Mouse (Mus musculus): ENCODE data around the gene Psmd11.

- TF ChIP-seq GATA1 (IDR thresholded peaks at IDR 0.05; ENCODE audit: borderline replicate concordance, low read length) (no peak), FLI1 (IDR thresholded peaks at IDR 0.05; ENCODE audit: low read length) (no peak)
Measured at GRCm38 (mm10) chr11:80453198-80453597, 24.8 kb downstream of the Psmd11 start.

Measured in megakaryocyte, embryonic 14.5 days (primary cell).